Mouse (Mus musculus) liver, embryonic 15.5 days (tissue): ENCODE data around the gene Mei4. TPM values are rescaled to one million over a fixed set of nuclear protein-coding genes. Genes with fewer than 3 reads are reported as not detected.

Source experiments
- ATAC-seq: fragments of 200-750 bp; cut with Nextera tagmentation; 2 replicates; pipeline ENCODE4 v1.8.0; 2017; ENCODE audit warnings: moderate number of reproducible peaks, mild to moderate bottlenecking, moderate library complexity; ENCODE audit not compliant: insufficient read depth
- H3K27ac ChIP-seq: fragments of 300-500 bp; sonication (generic); replicated peaks from 2 replicates; pipeline ENCODE4 v1.5.1; 2015; ENCODE audit warnings: mild to moderate bottlenecking, inconsistent platforms
- H3K27me3 ChIP-seq: fragments of 300-500 bp; sonication (generic); 2 replicates; pipeline ENCODE4 v1.6.1; 2015; ENCODE audit warnings: mild to moderate bottlenecking, inconsistent platforms
- H3K36me3 ChIP-seq: fragments of 300-500 bp; sonication (generic); replicated peaks from 2 replicates; pipeline ENCODE4 v1.6.1; 2015; ENCODE audit warnings: moderate library complexity, mild to moderate bottlenecking, inconsistent platforms
- H3K4me1 ChIP-seq: fragments of 300-500 bp; sonication (generic); replicated peaks from 2 replicates; pipeline ENCODE4 v1.6.1; 2015; ENCODE audit warnings: inconsistent platforms
- H3K4me2 ChIP-seq: fragments of 300-500 bp; sonication (generic); 2 replicates; pipeline ENCODE4 v1.6.1; 2015; ENCODE audit warnings: moderate library complexity, mild to moderate bottlenecking, inconsistent platforms
- H3K4me3 ChIP-seq: fragments of 300-500 bp; sonication (generic); replicated peaks from 2 replicates; pipeline ENCODE4 v1.5.1; 2015; ENCODE audit warnings: mild to moderate bottlenecking, inconsistent platforms
- H3K9ac ChIP-seq: fragments of 300-500 bp; sonication (generic); 2 replicates; pipeline ENCODE4 v1.6.1; 2015; ENCODE audit warnings: moderate library complexity, mild to moderate bottlenecking, inconsistent platforms
- H3K9me3 ChIP-seq: fragments of 300-500 bp; sonication (generic); replicated peaks from 2 replicates; pipeline ENCODE4 v1.6.1; 2016; ENCODE audit warnings: inconsistent platforms
- WGBS: fragments of 180-500 bp; shearing (Covaris S2); methylation state at CpG from one replicate; pipeline ENCODE4 v1.1.7; 2015; ENCODE audit warnings: mixed read lengths; ENCODE audit not compliant: insufficient replicate concordance; 5-methylcytosine and 5-hydroxymethylcytosine counted together
- polyA plus RNA-seq: library from polyadenylated mRNA; unstranded; fragments of >200 nt; fragmentation: Nextera tagmentation; extraction: Ambion mirVana; gene quantifications from 2 replicates; pipeline ENCODE4 v1.2.1, GENCODE M21; 2015

Mei4 gene
- polyA plus RNA-seq, 1 experiment from 2014 or later, result 0.31 TPM

GRCm38 (mm10) chr9:82136119-82136518 is 272.6 kb downstream of the Mei4 start:
- Histone ChIP-seq H3K4me2 (no peak overlapping the region), H3K4me1 (no peaks in the 10 kb centered on the region), H3K27me3 (no peaks in the 10 kb centered on the region), H3K9ac (no peak overlapping the region), H3K27ac (no peak overlapping the region), H3K4me3 (no peak overlapping the region), H3K36me3 (no peaks in the 10 kb centered on the region), H3K9me3 (no peaks in the 10 kb centered on the region)
- no peak for ATAC-seq

- Histone ChIP-seq H3K36me3 (no peaks in the 10 kb centered on the region), H3K4me2 (no peak overlapping the region), H3K27ac (no peak overlapping the region), H3K27me3 (no peaks in the 10 kb centered on the region), H3K9me3 (no peaks in the 10 kb centered on the region), H3K9ac (no peak overlapping the region), H3K4me3 (no peak overlapping the region), H3K4me1 (no peaks in the 10 kb centered on the region)
- no peak for ATAC-seq
- WGBS, result 35% methylated on average over 9 of the region's 9 CpGs
Measured at GRCm38 (mm10) chr9:82160143-82160542, 296.7 kb downstream of the Mei4 start.

GRCm38 (mm10) chr9:82162415-82162814 is 298.9 kb downstream of the Mei4 start:
- Histone ChIP-seq H3K9me3 (no peaks in the 10 kb centered on the region), H3K9ac (no peak overlapping the region), H3K27me3 (no peaks in the 10 kb centered on the region), H3K36me3 (no peaks in the 10 kb centered on the region), H3K4me3 (no peak overlapping the region), H3K4me1 (no peaks in the 10 kb centered on the region), H3K4me2 (no peak overlapping the region), H3K27ac (no peak overlapping the region)
- 40% methylated on average over 4 of the region's 4 CpGs for WGBS
- ATAC-seq, result no peak

DNA sequence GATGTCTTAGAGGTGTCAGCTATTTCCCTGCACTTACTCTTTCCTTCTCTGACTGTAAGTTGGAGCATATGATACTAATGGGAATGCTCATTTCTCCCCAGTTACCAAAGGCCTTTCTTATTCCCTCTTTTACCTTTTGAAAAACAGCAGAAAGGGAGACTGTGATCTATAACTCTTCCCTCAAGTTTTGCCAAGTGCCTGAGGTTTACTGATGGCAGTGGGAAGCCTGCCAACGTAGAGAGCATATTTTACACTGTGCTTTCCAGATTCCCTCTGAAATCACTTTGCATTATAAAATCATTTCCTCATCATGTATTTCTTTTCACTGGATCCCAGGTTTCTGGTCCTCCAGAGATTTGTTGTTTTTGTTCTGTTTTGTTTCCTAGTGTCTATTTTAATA is 354.5 kb downstream of the Mei4 start:
- Histone ChIP-seq H3K4me2 (no peak overlapping the region), H3K27ac (no peak overlapping the region), H3K36me3 (no peaks in the 10 kb centered on the region), H3K4me1 (no peaks in the 10 kb centered on the region), H3K9ac (no peak overlapping the region), H3K9me3 (no peaks in the 10 kb centered on the region), H3K27me3 (no peaks in the 10 kb centered on the region), H3K4me3 (no peak overlapping the region)
- no peak for ATAC-seq
- 45% methylated on average over 1 of the region's 1 CpGs for WGBS

DNA sequence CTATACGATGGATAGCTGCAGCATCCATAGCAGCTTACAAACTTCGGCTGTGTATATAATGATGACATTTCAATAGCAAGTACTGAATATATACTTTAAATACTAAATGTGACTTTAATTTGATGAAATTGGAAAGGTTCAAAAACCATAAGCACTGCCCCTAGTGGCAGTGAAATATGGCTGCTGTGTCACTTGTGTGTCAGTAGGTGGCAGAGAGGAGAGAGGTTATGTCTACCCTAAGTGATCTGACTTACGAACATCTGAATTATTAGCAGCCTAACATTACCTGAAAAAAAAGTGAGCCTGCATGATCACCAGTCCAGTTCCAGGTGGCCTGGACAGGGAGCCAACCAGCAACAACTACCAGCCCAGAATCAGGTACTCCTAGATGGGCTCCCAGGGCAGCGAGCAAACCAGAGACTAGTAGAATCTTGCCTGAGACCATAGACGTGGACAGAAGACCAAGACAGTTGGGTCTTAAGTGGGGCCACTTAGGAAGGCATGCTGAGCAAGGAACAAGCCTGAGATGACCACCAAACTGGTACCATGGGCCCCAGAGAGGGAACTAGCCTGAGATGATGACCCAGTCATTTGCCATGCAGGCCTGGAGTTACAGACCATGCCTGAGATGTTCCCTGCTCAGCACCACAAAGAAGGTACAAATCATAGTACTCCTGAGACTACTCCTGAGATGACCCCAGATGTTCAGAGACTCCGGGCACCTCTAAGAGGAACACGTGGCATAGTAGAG is 384.4 kb downstream of the Mei4 start:
- Histone ChIP-seq H3K9ac (no peak overlapping the region), H3K27ac (no peak overlapping the region), H3K9me3 (no peaks in the 10 kb centered on the region), H3K4me1 (no peaks in the 10 kb centered on the region), H3K4me3 (no peak overlapping the region), H3K4me2 (no peak overlapping the region), H3K36me3 (no peaks in the 10 kb centered on the region), H3K27me3 (no peaks in the 10 kb centered on the region)
- 65% methylated on average over 7 of the region's 7 CpGs for WGBS
- ATAC-seq, result no peak

Other genes with a start within 250 kb of the Mei4 start
- 0.05 TPM in 1 of 2 replicates, not detected in the other for gene Htr1b, start 229.8 kb upstream of the Mei4 start, polyA plus RNA-seq